Mouse (Mus musculus) forebrain, embryonic 13.5 days (tissue): ENCODE measurements at regions not wholly inside any gene's neighbourhood (a gene's known extent, or its start where the extent isn't known, plus 50 kb on each side); places are given as distances from the start of the nearest gene placed in this dataset.
"Not testable (repeated sequence)": the region's sequence is repeated elsewhere in the genome, so short reads cannot be mapped to it uniquely, and the experiment has no call there.

Source experiments
- ATAC-seq: fragments of 200-750 bp; cut with Nextera tagmentation; 2 replicates; pipeline ENCODE4 v1.8.0; 2017
- H3K27ac ChIP-seq: fragments of 300-500 bp; sonication (generic); 2 replicates; pipeline ENCODE4 v1.5.1; 2015; ENCODE audit warnings: inconsistent platforms, mild to moderate bottlenecking, moderate library complexity
- H3K27me3 ChIP-seq: fragments of 300-500 bp; sonication (generic); 2 replicates; pipeline ENCODE4 v1.6.1; 2015; ENCODE audit warnings: mild to moderate bottlenecking, inconsistent platforms
- H3K36me3 ChIP-seq: fragments of 300-500 bp; sonication (generic); 2 replicates; pipeline ENCODE4 v1.6.1; 2015; ENCODE audit warnings: mild to moderate bottlenecking, inconsistent platforms; ENCODE audit not compliant: poor library complexity, severe bottlenecking
- H3K4me1 ChIP-seq: fragments of 300-500 bp; sonication (generic); 2 replicates; pipeline ENCODE4 v1.6.1; 2015; ENCODE audit warnings: inconsistent platforms
- H3K4me2 ChIP-seq: fragments of 300-500 bp; sonication (generic); 2 replicates; pipeline ENCODE4 v1.6.1; 2015; ENCODE audit warnings: inconsistent platforms, mild to moderate bottlenecking, moderate library complexity
- H3K4me3 ChIP-seq: fragments of 300-500 bp; sonication (generic); 2 replicates; pipeline ENCODE4 v1.5.1; 2015; ENCODE audit warnings: mild to moderate bottlenecking, inconsistent platforms
- H3K9ac ChIP-seq: fragments of 300-500 bp; sonication (generic); 2 replicates; pipeline ENCODE4 v1.6.1; 2015; ENCODE audit warnings: mild to moderate bottlenecking, inconsistent platforms
- H3K9me3 ChIP-seq: fragments of 300-500 bp; sonication (generic); replicated peaks from 2 replicates; pipeline ENCODE4 v1.6.1; 2016; ENCODE audit warnings: inconsistent platforms
- WGBS: fragments of 180-500 bp; shearing (Covaris S2); methylation state at CpG from one replicate; pipeline ENCODE4 v1.1.7; 2015; 5-methylcytosine and 5-hydroxymethylcytosine counted together

DNA sequence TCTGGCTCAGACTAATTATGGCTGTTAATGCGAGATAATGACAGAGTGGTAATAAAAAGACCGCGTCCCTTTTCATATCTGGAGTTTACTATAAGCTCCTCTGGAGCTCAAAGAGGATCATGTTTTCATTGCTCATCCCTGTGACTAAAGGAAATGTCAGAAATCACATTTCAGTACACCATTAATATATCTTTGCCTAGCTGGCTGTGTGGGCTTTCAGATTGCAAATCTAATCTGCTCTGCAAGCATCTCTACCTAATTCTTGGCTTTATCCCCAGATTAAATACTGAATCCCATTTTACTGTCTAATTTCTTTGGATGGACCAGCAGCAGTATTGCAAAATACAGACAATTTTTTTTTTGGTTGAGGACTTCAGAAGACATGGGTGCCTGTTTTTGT, 122.6 kb upstream of the Gcfc2 start:
- Histone ChIP-seq H3K4me3 (no peak overlapping the region), H3K4me1 (no peaks in the 10 kb centered on the region), H3K9ac (no peak overlapping the region), H3K9me3 (no peaks in the 10 kb centered on the region), H3K36me3 (no peaks in the 10 kb centered on the region), H3K27ac (no peak overlapping the region), H3K27me3 (no peaks in the 10 kb centered on the region), H3K4me2 (no peak overlapping the region)
- 75% methylated on average over 3 of the region's 3 CpGs for WGBS
- no peak for ATAC-seq

DNA sequence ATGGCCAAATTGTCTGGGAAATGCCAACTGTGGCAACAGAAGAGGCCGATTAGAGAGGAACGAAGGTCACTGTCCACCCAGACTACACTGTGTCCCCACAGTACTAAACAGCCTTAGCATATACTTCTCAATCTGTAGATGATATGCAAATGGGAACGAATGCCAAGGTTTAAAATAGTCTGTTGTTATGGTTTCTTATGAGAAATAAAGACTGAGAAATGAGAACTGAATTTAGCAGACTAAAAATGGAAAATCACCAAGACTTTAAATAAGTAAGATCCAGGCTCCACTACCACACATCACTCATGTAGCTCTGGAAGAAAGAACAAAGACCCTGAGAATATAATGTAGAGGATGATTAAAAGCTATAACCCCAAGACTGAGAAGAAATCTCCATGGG, 121.7 kb upstream of the Gcfc2 start:
- Histone ChIP-seq H3K9ac (no peak overlapping the region), H3K27ac (no peak overlapping the region), H3K27me3 (no peaks in the 10 kb centered on the region), H3K4me3 (no peak overlapping the region), H3K9me3 (no peaks in the 10 kb centered on the region), H3K4me1 (no peaks in the 10 kb centered on the region), H3K4me2 (no peak overlapping the region), H3K36me3 (no peaks in the 10 kb centered on the region)
- no peak for ATAC-seq
- 92% methylated on average over 3 of the region's 3 CpGs for WGBS

DNA sequence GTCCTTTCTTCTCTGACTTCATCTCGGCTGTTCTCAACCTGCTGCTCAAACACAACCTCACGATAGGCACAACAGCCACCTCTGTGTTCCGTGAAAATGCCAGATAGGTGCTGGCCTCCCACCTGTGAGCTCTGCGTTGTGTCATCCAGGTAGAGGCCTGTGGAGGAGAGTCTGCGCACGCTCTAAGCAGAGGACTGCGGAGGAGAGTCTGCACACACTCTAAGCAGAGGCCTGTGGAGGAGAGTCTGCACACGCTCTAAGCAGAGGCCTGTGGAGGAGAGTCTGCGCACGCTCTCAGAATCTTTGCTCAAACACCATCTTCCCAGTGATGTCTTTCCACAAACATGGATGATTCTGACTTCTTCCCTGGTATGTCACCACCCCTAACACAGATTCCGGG, 117.5 kb upstream of the Gcfc2 start:
- Histone ChIP-seq H3K9ac (no peak overlapping the region), H3K4me2 (no peak overlapping the region), H3K4me1 (no peaks in the 10 kb centered on the region), H3K27ac (no peak overlapping the region), H3K4me3 (no peak overlapping the region), H3K27me3 (no peaks in the 10 kb centered on the region), H3K36me3 (no peaks in the 10 kb centered on the region), H3K9me3 (no peaks in the 10 kb centered on the region)
- WGBS: 91% methylated on average over 11 of the region's 11 CpGs
- no peak for ATAC-seq

DNA sequence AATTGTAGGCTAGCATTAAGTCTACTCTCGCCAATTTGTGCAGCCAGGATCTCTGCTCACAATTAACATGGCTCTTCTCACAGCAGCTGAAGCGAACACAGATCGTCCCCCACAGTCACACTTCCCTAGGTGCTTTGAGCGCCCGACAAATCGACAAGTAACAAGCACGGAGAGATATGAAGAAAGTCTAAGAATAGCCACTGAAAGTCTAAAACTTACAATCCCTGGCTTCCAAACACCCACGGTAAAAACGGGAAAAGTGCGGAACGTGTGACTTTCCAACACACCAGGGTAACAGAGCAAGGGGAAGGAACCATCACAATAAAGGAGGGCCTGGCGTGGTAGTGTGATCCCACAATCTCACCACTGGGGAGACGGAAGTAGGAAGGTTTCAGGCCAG, 114.8 kb upstream of the Gcfc2 start:
- Histone ChIP-seq H3K27ac (no peak overlapping the region), H3K9ac (no peak overlapping the region), H3K9me3 (no peaks in the 10 kb centered on the region), H3K27me3 (no peaks in the 10 kb centered on the region), H3K4me3 (no peak overlapping the region), H3K4me2 (no peak overlapping the region), H3K36me3 (no peaks in the 10 kb centered on the region), H3K4me1 (no peaks in the 10 kb centered on the region)
- ATAC-seq: no peak
- 91% methylated on average over 13 of the region's 13 CpGs for WGBS

DNA sequence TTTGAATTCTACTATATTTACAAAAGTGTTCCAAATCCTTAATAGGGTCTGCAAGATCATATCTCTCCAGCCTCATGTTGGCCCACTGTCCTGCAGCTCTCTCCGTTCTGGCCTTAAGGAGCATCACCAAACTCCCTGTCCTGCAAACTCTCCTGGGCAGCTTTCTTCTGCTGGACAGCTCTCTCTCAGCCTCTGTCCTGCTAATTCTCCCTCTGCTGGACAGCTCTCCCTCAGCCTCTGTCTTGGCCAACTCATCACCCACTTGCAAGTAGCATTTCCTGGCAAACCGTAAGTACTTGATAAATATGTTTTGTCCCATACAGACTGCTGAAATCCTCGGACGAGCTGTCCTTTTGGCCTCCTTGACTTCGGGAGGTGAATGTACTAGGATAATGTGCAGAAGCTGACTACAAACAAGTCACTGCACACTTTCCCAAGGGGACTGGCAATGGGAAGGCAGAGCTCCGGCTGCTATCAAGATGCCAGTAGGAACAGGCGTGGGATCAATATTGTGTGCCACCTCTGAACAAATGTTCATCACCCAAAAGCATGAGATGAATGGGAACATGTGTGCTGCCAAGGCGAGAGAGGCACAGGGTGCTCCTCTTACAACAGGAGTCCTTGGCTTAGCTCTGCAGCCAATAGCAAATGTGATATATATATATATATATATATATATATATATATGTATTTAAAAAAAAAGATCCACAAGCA, 108.1 kb upstream of the Gcfc2 start:
- ATAC-seq: no peak
- Histone ChIP-seq H3K27ac (no peak overlapping the region), H3K27me3 (no peaks in the 10 kb centered on the region), H3K4me2 (no peak overlapping the region), H3K36me3 (no peaks in the 10 kb centered on the region), H3K4me1 (no peaks in the 10 kb centered on the region), H3K9ac (no peak overlapping the region), H3K4me3 (no peak overlapping the region), H3K9me3 (no peaks in the 10 kb centered on the region)
- 88% methylated on average over 8 of the region's 8 CpGs for WGBS

DNA sequence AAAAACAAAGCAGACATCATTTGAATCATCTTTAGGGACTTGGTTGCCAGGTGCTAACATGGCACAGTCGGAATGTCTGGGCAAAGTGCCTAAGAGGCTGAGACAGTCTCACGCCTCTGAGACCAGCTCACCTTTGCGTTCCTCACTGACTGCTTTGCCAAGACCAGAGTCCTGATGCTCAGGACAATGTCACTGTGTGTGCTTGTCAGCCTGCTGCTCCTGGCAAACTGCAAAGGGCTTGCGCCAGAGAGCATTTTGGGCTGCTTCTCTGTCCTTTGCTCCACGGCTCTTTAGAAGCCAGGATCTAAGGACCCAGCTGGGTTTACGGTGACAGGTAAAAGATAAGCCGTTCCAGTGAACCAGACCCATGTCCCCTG, 107.5 kb upstream of the Gcfc2 start:
- H3K27ac ChIP-seq: no peak overlapping the region
- H3K4me1 ChIP-seq: no peaks in the 10 kb centered on the region
- H3K4me2 ChIP-seq: no peak overlapping the region
- no peak overlapping the region for H3K4me3 ChIP-seq
- ATAC-seq: no peak
- no peak overlapping the region for H3K9ac ChIP-seq
- H3K36me3 ChIP-seq: no peaks in the 10 kb centered on the region
- no peaks in the 10 kb centered on the region for H3K27me3 ChIP-seq
- no peaks in the 10 kb centered on the region for H3K9me3 ChIP-seq
- WGBS: 80% methylated on average over 7 of the region's 7 CpGs

DNA sequence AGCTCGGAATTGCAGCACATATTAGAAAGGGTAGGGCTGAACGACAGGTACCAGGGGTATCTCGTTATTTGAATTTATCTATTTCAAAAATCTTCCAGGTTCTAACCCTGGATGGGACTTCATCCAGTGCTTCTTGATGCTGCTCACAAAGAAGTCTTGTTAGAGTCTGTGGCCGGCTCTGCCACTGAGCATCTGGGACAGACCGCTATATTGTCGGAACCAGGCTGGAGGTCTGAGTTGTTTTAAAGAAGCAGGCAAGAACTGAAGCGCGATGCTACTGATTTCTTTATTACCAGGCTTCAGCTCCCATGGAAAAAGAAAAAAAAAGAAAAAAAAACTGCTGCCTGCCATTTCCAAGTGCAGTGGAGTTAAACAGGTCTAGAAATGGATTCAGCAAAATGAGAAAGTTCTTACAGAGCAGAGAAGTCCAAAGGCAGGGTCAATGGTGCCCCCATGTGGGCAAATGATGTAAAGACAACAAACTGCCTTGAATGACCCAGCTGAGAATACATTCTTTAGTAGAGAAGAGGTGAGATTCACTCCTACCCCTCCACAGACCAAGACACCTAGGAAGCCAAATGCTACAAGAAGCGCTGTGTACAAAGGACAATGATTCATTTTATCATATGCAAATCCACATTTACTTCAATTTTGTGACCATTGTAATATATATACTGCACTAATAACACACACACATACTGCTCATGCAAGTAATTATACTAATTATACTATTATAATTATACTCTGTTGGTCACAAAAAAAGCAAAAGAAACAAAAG, 106.2 kb upstream of the Gcfc2 start:
- ATAC-seq: peak; percentile 81
- Histone ChIP-seq H3K27me3 (no peaks in the 10 kb centered on the region), H3K4me3 (no peak overlapping the region), H3K9ac (no peak overlapping the region), H3K36me3 (no peaks in the 10 kb centered on the region), H3K9me3 (no peaks in the 10 kb centered on the region), H3K4me2 (no peak overlapping the region), H3K4me1 (no peaks in the 10 kb centered on the region), H3K27ac (no peak overlapping the region)
- 74% methylated on average over 9 of the region's 9 CpGs for WGBS

DNA sequence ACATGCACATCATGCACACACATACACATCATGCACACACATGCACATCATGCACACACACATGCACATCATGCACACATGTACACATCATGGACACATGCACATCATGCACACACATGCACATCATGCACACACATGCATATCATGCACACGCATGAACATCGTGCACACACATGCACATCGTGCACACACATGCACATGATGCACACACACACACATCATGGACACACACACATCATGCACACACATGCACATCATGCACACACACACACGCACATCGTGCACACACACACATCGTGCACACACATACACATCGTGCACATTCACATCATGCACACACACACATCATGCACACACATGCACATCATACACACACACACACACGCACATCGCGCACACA, 104.9 kb upstream of the Gcfc2 start:
- H3K4me2 ChIP-seq: no peak overlapping the region
- no peaks in the 10 kb centered on the region for H3K36me3 ChIP-seq
- H3K4me3 ChIP-seq: no peak overlapping the region
- no peaks in the 10 kb centered on the region for H3K9me3 ChIP-seq
- no peaks in the 10 kb centered on the region for H3K27me3 ChIP-seq
- H3K9ac ChIP-seq: no peak overlapping the region
- no peaks in the 10 kb centered on the region for H3K4me1 ChIP-seq
- H3K27ac ChIP-seq: no peak overlapping the region
- 99% methylated on average over 10 of the region's 10 CpGs for WGBS
- no peak for ATAC-seq

DNA sequence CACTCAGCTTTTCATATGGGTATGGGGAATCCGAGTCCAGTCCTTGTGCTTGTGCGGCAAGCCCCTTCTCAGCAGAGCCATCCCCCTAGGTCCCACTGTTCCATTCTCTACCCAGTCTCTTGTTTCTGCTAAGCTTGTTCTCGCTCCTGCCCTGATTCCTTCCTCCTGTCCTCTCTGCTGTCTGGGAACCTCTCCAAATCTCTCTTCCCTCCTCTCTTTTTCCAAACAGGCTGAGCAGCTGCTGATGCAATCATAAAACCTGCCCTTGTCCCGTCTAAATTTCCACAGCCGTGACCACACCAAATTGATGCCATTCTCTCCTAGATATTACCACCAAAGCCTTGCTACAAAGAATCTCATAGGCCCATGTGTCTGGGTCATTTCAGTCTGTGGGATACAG, 103.4 kb upstream of the Gcfc2 start:
- Histone ChIP-seq H3K9me3 (no peaks in the 10 kb centered on the region), H3K4me3 (no peak overlapping the region), H3K4me2 (no peak overlapping the region), H3K9ac (no peak overlapping the region), H3K27ac (no peak overlapping the region), H3K27me3 (no peaks in the 10 kb centered on the region), H3K36me3 (no peaks in the 10 kb centered on the region), H3K4me1 (no peaks in the 10 kb centered on the region)
- ATAC-seq: no peak
- 84% methylated on average over 5 of the region's 5 CpGs for WGBS

DNA sequence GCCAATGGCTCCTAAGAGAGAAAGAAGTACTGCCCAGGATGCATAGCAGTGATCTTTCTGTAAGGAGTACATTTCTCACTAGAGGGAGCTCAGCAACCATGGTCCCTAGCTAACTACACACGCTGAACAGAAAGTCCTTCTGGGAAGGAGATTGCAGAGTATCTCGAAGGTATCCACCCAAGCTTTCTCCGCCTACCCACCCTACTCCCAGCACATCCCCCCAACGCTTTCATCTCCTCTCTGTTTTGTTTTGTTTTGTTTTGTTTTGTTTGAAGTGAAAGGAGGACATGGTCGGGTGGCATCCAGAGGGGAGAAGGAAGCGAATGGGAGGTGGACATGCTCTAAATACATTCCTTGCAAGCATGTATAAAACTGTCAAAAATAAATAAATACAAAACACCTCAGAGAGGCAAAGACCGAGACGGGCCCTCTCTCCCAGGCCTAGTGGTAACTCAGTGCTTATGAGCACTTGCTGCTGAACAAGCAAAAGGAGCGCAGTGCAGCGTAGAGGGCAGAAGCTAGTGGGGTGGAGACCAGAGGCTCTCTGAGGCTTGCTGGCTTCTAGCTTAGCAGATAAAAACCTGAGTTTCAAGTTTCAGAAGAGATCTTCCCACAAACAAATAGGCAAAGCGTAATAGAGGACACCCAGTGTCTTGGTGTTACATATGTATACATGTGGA, 83.9 kb upstream of the Gcfc2 start:
- Histone ChIP-seq H3K4me1 (no peaks in the 10 kb centered on the region), H3K36me3 (no peaks in the 10 kb centered on the region), H3K4me2 (no peak overlapping the region), H3K27me3 (no peaks in the 10 kb centered on the region), H3K9ac (no peak overlapping the region), H3K9me3 (no peaks in the 10 kb centered on the region), H3K4me3 (no peak overlapping the region), H3K27ac (no peak overlapping the region)
- WGBS: 71% methylated on average over 11 of the region's 11 CpGs
- ATAC-seq: no peak

DNA sequence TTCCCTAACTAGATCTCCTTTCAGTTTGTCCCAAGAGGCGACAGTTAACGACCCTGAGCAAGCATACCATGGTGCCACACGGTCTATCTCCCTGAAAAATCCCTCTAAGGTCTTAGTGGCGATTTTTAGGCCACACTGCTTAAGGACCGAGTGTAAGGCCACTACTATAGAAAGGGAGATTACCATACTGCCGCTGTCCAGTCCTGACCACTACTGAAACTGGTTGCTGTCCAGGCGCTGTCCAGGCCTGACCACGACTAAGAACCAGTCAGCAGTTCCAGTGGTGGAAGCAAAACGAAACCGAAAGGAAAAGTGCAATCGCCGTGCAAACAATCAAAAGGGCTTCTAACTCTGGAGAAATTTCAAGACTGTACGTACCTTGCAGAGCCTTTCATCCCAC, 55.3 kb upstream of the Gcfc2 start:
- not testable (repeated sequence) for ATAC-seq, H3K4me1 ChIP-seq, H3K4me3 ChIP-seq, H3K9ac ChIP-seq, H3K4me2 ChIP-seq, H3K9me3 ChIP-seq, H3K36me3 ChIP-seq, H3K27ac ChIP-seq, H3K27me3 ChIP-seq
- WGBS: 91% methylated on average over 13 of the region's 13 CpGs
